Mouse (Mus musculus) bone marrow, adult 2 months (tissue): ENCODE measurements at regions not wholly inside any gene's neighbourhood (a gene's known extent, or its start where the extent isn't known, plus 50 kb on each side); places are given as distances from the start of the nearest gene placed in this dataset.

Experiments used
- CTCF ChIP-seq: fragments of 200-500 bp; IDR thresholded peaks from 2 replicates; pipeline ENCODE4 v1.5.1; 2011; ENCODE audit warnings: low read length, control low read depth; ENCODE audit not compliant: control insufficient read depth, insufficient read depth
- POLR2A ChIP-seq: fragments of 200-500 bp; IDR thresholded peaks from 2 replicates; pipeline ENCODE4 v1.6.1; 2011; ENCODE audit warnings: low read depth, mild to moderate bottlenecking, control low read depth, low read length, borderline replicate concordance; ENCODE audit not compliant: control insufficient read depth

GRCm38 (mm10) chr8:15670722-15671121 lies 624.8 kb upstream of the BB014433 start:
- TF ChIP-seq CTCF (no peak), POLR2A (no peak)
